Mouse (Mus musculus): Measurements from ENCODE around the gene Ddhd1. TPM values are rescaled to one million over a fixed set of nuclear protein-coding genes. Genes with fewer than 3 reads are reported as not detected.

The Ddhd1 gene
- polyA plus RNA-seq (2014; fragmentation: Nextera tagmentation; extraction: Ambion mirVana), result 12.6 and 13.9 TPM in 2 replicates

DNA sequence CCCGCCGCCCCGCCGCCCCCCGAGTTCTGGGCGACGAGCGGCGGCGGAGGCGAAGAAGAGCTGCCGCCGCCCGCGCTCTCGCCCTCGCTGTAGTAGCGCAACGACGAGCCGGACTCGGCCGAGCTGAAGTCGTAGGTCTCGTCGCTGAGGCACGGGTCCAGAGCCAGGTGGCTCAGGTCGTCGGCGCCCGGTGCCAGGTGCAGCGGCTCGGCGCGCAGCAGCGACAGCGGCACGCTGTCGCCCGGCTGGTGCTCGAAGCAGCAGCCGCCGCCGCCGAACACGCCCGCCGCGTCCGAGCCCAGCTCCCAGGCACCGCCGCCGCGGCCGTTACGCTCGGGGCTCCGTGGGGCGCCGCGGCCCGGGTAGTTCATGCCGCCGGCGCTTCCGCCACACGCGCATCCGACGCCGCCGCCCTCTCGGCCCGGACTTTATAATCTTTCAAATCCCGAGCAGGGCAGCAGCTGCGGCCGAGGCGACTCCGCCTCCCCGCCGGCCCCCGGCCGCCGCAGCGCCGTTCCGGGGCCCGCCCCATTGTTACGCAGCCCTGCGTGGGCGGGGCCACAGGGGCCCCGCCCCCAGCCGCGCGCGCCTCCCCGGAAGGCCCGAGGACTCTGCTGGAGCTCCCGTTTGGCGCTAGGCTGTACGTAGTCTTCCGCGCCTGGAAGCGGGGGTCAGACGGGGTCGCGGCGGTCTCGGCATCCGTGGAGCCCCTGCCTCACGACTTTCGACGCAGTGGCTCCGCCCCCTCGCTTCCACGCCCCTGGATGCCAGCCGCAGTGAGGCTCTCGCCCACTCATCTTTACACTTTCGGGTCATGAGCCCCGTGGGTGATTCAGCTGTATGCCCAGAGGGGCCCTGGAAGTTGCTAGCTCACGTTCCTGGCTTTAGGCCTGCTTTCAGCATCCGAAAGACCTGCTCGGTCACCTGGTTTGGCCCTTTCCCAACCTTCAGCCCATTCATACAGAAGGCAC is at the start of gene Ddhd1:
Ddhd1 (minus strand) TSS at position 503 of the 971 bp plus-strand sequence.
- no peaks in the 10 kb centered on the region for H3K36me3 ChIP-seq (ENCODE audit: control insufficient read depth, insufficient read depth, low read length)
- H3K4me2 ChIP-seq, result peak within 1 kb of the TSS; percentile 87
- WGBS (ENCODE audit: insufficient replicate concordance), result under 1% methylated on average over 111 of the region's 123 CpGs
- peaks cover 16% of the 10 kb centered on the region for H3K4me1 ChIP-seq (ENCODE audit: control insufficient read depth, insufficient read depth, low read length)
- H3K27ac ChIP-seq (ENCODE audit: low read depth, low read length), result peak within 1 kb of the TSS; percentile 95
- peak within 1 kb of the TSS; percentile 81 for H3K4me3 ChIP-seq (ENCODE audit: low read depth, low read length)
- peak within 1 kb of the TSS; percentile 91 for H3K9ac ChIP-seq (ENCODE audit: low read depth, low read length)
- no peaks in the 10 kb centered on the region for H3K27me3 ChIP-seq (ENCODE audit: control insufficient read depth, insufficient read depth, low read length)
- peak; percentile 93 for ATAC-seq (replicated peaks; ENCODE audit: insufficient number of reproducible peaks, low FRiP score, low TSS enrichment)
- no peaks in the 10 kb centered on the region for H3K9me3 ChIP-seq (replicated peaks; ENCODE audit: control insufficient read depth, low read length)

DNA sequence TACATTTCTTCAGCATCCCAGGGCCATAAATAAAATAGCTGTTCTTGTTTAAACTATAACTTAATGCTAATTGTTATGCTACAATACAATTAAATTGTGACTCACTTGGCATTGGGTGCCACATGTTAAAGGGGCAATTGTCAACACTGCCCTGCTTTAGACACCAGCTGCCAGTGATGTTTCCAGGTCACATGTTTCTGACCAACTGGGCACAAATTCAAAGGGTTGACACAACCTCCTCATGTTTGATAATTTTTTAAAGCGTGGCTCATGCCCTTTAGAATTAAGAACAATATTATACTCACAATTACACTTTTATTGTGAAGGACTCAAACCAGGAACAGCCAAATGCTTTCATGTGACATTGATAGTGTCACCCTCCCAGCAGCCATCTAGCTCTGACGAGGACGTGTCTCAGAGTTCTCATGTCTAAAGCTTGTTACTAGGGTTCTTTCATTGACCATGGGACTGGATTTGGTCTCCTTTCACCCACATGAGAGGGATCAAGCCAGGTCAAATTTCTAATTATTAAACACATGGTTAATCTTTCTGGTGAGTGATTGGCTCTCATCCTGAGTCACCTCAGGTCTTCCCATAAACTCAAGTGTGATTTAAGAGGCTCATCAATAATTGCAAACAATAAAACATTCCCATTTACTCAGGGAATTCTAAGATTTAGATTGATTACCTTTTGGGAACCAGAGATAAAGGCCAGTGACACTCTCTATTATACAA is 49.4 kb upstream of the Ddhd1 start:
- Histone ChIP-seq H3K4me3 (ENCODE audit: low read depth, low read length) (no peak overlapping the region), H3K4me2 (no peak overlapping the region), H3K4me1 (ENCODE audit: control insufficient read depth, insufficient read depth, low read length) (no peaks in the 10 kb centered on the region), H3K9me3 (replicated peaks; ENCODE audit: control insufficient read depth, low read length) (peaks cover 3% of the 10 kb centered on the region; the same call in 1 of the 2 replicates), H3K27me3 (ENCODE audit: control insufficient read depth, insufficient read depth, low read length) (no peaks in the 10 kb centered on the region), H3K9ac (ENCODE audit: low read depth, low read length) (no peak overlapping the region), H3K36me3 (ENCODE audit: control insufficient read depth, insufficient read depth, low read length) (no peaks in the 10 kb centered on the region), H3K27ac (ENCODE audit: low read depth, low read length) (no peak overlapping the region)
- 66% methylated on average over 3 of the region's 3 CpGs for WGBS (ENCODE audit: insufficient replicate concordance)
- ATAC-seq (replicated peaks; ENCODE audit: insufficient number of reproducible peaks, low FRiP score, low TSS enrichment), result no peak

DNA sequence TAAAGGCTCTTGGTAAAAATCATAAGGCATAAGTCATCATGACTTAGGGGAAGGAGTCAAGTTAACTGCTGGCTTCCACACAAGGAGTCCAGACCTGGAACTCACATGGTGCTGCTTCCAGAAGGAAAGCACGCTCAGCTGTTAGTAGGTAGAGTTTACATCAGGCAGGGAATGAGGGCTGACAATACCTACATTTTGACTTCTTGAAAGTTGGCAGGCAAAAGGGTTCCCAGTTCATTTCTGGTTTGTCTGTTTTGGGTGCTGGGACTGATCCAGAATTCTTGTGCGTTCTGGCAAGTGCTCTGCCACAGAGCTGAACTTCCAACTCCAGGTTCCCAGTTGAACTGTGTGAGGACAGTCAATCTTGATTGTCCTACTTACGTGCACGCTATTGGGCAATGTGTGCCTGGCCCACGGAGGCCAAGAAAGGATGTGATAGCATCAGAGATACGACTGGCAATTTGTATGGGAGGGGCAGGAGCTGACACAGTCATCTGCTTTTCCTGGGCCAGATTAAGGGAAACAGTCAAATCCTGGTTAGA is 42.2 kb upstream of the Ddhd1 start:
- no peaks in the 10 kb centered on the region for H3K36me3 ChIP-seq (ENCODE audit: control insufficient read depth, insufficient read depth, low read length)

DNA sequence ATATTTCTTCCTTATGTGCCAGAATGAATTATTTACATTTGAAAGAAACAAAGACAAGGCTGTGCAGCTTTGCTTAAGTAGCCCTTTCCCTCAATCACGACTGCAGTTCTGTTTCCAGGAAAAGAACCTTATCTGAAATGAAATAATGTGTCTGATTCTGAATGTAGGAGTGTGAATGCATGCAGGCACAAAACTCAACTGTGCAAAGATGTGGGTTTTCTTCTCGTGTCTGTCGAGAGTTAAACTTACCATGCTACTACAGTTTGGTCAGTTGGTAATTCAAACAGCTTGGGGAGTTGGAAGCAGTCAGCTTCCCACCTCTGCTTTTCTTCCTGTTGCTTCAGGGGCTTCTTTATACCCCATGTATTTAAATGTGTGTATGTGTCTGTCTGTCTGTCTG is 40.9 kb upstream of the Ddhd1 start:
- Histone ChIP-seq H3K4me3 (ENCODE audit: low read depth, low read length) (no peak overlapping the region), H3K9ac (ENCODE audit: low read depth, low read length) (no peak overlapping the region), H3K36me3 (ENCODE audit: control insufficient read depth, insufficient read depth, low read length) (no peaks in the 10 kb centered on the region), H3K4me2 (no peak overlapping the region), H3K27me3 (ENCODE audit: control insufficient read depth, insufficient read depth, low read length) (no peaks in the 10 kb centered on the region), H3K27ac (ENCODE audit: low read depth, low read length) (no peak overlapping the region), H3K9me3 (replicated peaks; ENCODE audit: control insufficient read depth, low read length) (no peaks in the 10 kb centered on the region; the same call in 1 of the 2 replicates), H3K4me1 (ENCODE audit: control insufficient read depth, insufficient read depth, low read length) (no peaks in the 10 kb centered on the region)
- ATAC-seq (replicated peaks; ENCODE audit: insufficient number of reproducible peaks, low FRiP score, low TSS enrichment), result no peak
- 59% methylated on average over 3 of the region's 3 CpGs for WGBS (ENCODE audit: insufficient replicate concordance)

More for the DNA sequence above, 42.2 kb upstream of the Ddhd1 start:
- no peak for ATAC-seq (replicated peaks; ENCODE audit: insufficient number of reproducible peaks, low FRiP score, low TSS enrichment)
- H3K4me3 ChIP-seq (ENCODE audit: low read depth, low read length), result no peak overlapping the region
- H3K9ac ChIP-seq (ENCODE audit: low read depth, low read length), result no peak overlapping the region
- H3K4me1 ChIP-seq (ENCODE audit: control insufficient read depth, insufficient read depth, low read length), result no peaks in the 10 kb centered on the region
- peaks cover 3% of the 10 kb centered on the region; the same call in 1 of the 2 replicates for H3K9me3 ChIP-seq (replicated peaks; ENCODE audit: control insufficient read depth, low read length)
- WGBS (ENCODE audit: insufficient replicate concordance), result 66% methylated on average over 6 of the region's 6 CpGs
- H3K27me3 ChIP-seq (ENCODE audit: control insufficient read depth, insufficient read depth, low read length), result no peaks in the 10 kb centered on the region
- no peak overlapping the region for H3K4me2 ChIP-seq
- H3K27ac ChIP-seq (ENCODE audit: low read depth, low read length), result no peak overlapping the region

DNA sequence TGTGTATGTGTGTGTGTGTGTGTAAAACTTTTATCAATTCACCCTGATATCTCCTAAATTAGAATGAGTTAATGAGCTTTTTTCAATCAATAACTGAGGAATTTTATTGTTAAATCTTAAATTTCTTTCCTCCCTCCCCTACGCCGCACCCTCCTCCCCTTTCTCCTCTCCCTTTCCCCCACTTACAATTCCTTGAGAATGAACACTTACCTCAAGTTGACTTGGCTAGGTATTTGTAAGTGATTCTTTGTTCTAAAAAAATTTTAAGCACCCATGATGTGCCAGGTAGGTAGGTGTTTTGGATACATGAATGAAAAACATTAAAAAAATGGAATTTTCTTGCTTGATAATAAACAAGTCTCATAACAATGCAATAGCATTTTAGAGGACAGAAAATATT is 38.2 kb upstream of the Ddhd1 start:
- 89% methylated on average over 2 of the region's 2 CpGs for WGBS (ENCODE audit: insufficient replicate concordance)
- no peak overlapping the region for H3K4me2 ChIP-seq
- H3K36me3 ChIP-seq (ENCODE audit: control insufficient read depth, insufficient read depth, low read length), result no peaks in the 10 kb centered on the region
- no peak for ATAC-seq (replicated peaks; ENCODE audit: insufficient number of reproducible peaks, low FRiP score, low TSS enrichment)
- H3K9me3 ChIP-seq (replicated peaks; ENCODE audit: control insufficient read depth, low read length), result no peaks in the 10 kb centered on the region
- no peak overlapping the region for H3K27ac ChIP-seq (ENCODE audit: low read depth, low read length)
- H3K4me1 ChIP-seq (ENCODE audit: control insufficient read depth, insufficient read depth, low read length), result no peaks in the 10 kb centered on the region
- H3K4me3 ChIP-seq (ENCODE audit: low read depth, low read length), result no peak overlapping the region
- H3K27me3 ChIP-seq (ENCODE audit: control insufficient read depth, insufficient read depth, low read length), result no peaks in the 10 kb centered on the region
- H3K9ac ChIP-seq (ENCODE audit: low read depth, low read length), result no peak overlapping the region

DNA sequence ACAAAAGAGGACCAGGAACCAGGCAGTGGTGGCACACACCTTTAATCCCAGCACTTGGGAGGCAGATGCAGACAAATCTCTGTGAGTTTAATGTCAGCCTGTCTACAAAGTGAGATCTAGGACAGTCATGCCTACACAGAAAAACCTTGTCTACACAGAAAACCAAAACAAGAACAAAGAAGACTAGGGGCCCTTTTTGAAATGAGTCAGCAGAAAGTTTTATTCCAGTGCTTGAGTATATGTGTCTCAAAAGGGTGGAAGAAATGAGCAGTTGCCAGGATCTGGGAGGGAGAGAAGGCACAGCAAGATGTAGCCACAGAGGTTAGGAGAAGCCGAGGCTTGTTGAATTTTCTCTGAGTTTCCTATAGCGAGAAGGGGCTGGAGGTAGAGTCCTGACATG is 35.9 kb upstream of the Ddhd1 start:
- Histone ChIP-seq H3K9me3 (replicated peaks; ENCODE audit: control insufficient read depth, low read length) (no peaks in the 10 kb centered on the region), H3K4me2 (no peak overlapping the region), H3K4me1 (ENCODE audit: control insufficient read depth, insufficient read depth, low read length) (peaks cover 2% of the 10 kb centered on the region; the same call in 1 of the 2 replicates), H3K27me3 (ENCODE audit: control insufficient read depth, insufficient read depth, low read length) (no peaks in the 10 kb centered on the region), H3K27ac (ENCODE audit: low read depth, low read length) (no peak overlapping the region), H3K36me3 (ENCODE audit: control insufficient read depth, insufficient read depth, low read length) (no peaks in the 10 kb centered on the region), H3K9ac (ENCODE audit: low read depth, low read length) (no peak overlapping the region), H3K4me3 (ENCODE audit: low read depth, low read length) (no peak overlapping the region)
- ATAC-seq (replicated peaks; ENCODE audit: insufficient number of reproducible peaks, low FRiP score, low TSS enrichment), result no peak
- 90% methylated on average over 2 of the region's 2 CpGs for WGBS (ENCODE audit: insufficient replicate concordance)

DNA sequence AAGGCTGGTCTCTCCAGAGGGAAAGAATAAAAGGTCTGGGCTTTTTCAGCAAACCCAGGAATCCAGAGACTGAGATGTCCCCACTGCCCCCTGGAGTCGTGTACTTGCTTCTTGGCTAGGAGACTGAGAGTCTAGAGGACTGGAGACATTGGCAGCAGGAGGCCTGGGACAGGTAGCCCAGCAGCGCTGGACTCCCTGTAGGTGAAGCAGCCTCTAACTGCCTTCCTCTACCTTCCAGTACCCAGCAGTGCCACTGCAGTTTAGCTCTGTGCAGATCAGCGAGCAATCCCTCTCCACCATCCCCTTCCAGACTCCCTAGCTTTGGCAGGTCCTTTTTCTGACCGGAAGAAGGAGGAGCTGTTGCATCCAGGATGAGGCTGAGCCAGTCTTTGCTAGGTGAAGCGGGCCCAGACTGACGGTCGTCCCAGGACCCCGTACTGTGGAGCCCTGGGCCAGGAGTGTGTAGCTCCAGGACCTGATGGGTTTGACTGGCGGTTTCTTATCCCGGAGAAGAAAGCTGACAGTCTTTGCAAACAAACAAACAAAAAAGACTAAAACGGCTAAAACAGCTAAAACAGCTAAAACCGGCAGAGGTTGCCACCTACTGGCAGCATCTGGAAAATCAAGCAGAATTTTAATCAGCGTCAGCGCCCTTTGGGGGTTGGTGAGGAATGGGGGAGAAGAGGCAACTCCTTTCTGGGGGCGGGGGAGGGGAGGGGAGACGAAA is 32.7 kb upstream of the Ddhd1 start:
- WGBS (ENCODE audit: insufficient replicate concordance), result 1% methylated on average over 16 of the region's 16 CpGs
- Histone ChIP-seq H3K4me1 (ENCODE audit: control insufficient read depth, insufficient read depth, low read length) (peaks cover 2% of the 10 kb centered on the region; the same call in 1 of the 2 replicates), H3K27ac (ENCODE audit: low read depth, low read length) (no peak overlapping the region), H3K9ac (ENCODE audit: low read depth, low read length) (peak overlapping the region; percentile 70), H3K36me3 (ENCODE audit: control insufficient read depth, insufficient read depth, low read length) (no peaks in the 10 kb centered on the region), H3K4me3 (ENCODE audit: low read depth, low read length) (peak overlapping the region; percentile 53), H3K9me3 (replicated peaks; ENCODE audit: control insufficient read depth, low read length) (no peaks in the 10 kb centered on the region), H3K27me3 (ENCODE audit: control insufficient read depth, insufficient read depth, low read length) (no peaks in the 10 kb centered on the region), H3K4me2 (peak overlapping the region; percentile 69)
- ATAC-seq (replicated peaks; ENCODE audit: insufficient number of reproducible peaks, low FRiP score, low TSS enrichment), result no peak; the same call in 1 of the 2 replicates

DNA sequence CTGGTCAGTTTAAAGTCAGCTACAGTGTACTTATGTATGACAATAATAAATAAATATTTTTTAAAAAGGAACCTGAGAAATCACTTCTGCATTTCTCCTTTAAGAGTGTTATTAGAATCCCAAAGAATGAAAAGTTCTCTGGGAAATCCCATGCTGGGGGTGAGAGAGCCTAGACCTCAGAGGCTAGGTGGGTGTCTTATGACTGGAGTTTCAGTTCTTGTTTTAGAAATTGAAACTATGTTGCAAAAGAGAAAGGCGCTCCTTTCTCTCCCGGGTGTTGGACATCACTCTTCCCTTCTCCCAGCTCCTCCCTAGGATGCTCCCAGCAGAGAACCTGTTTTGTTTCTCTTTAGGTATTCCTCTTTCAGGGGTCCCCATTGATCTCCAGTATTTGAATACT is 27.4 kb upstream of the Ddhd1 start:
- ATAC-seq (replicated peaks; ENCODE audit: insufficient number of reproducible peaks, low FRiP score, low TSS enrichment), result no peak
- no peaks in the 10 kb centered on the region for H3K27me3 ChIP-seq (ENCODE audit: control insufficient read depth, insufficient read depth, low read length)
- H3K36me3 ChIP-seq (ENCODE audit: control insufficient read depth, insufficient read depth, low read length), result no peaks in the 10 kb centered on the region
- no peak overlapping the region for H3K27ac ChIP-seq (ENCODE audit: low read depth, low read length)
- H3K9ac ChIP-seq (ENCODE audit: low read depth, low read length), result no peak overlapping the region
- H3K9me3 ChIP-seq (replicated peaks; ENCODE audit: control insufficient read depth, low read length), result no peaks in the 10 kb centered on the region
- no peaks in the 10 kb centered on the region for H3K4me1 ChIP-seq (ENCODE audit: control insufficient read depth, insufficient read depth, low read length)
- no peak overlapping the region for H3K4me2 ChIP-seq
- WGBS (ENCODE audit: insufficient replicate concordance), result 94% methylated on average over 2 of the region's 2 CpGs
- no peak overlapping the region for H3K4me3 ChIP-seq (ENCODE audit: low read depth, low read length)
